Mouse (Mus musculus): Measurements from ENCODE around the gene AC161166.1.

- TF ChIP-seq CTCF (IDR thresholded peaks at IDR 0.05) = no peak
- no peak for TF ChIP-seq EP300 (IDR thresholded peaks at IDR 0.05)
Measured at GRCm38 (mm10) chr7:24472442-24472841, 39.8 kb downstream of the AC161166.1 start.

Measured in lung, postnatal 0 days (tissue).